Mouse (Mus musculus) left cerebral cortex, postnatal 14 days (tissue): ENCODE data around the gene Cwc27. TPM values are rescaled to one million over a fixed set of nuclear protein-coding genes. Genes with fewer than 3 reads are reported as not detected.

ENCODE experiments used
- DNase-seq, 2 experiments: peaks; one replicate each; pipeline ENCODE4 v3.0.0; 2021 to 2022; ENCODE audit warnings: low spot score in 2 of 2, mixed read lengths in 1 of 2
- intact Hi-C: fragments of 180-260 bp; cut with DNase I; formaldehyde crosslinking; loops from one replicate; pipeline ENCODE4 v1.15.1; 2025
- total RNA-seq, 2 experiments: library from RNA; stranded (reverse); gene quantifications; 2 replicates each; pipeline ENCODE4 v1.2.3; 2021

Cwc27 gene
- total RNA-seq, 2 experiments from 2014 or later: 17.4 to 18.4 TPM

DNA sequence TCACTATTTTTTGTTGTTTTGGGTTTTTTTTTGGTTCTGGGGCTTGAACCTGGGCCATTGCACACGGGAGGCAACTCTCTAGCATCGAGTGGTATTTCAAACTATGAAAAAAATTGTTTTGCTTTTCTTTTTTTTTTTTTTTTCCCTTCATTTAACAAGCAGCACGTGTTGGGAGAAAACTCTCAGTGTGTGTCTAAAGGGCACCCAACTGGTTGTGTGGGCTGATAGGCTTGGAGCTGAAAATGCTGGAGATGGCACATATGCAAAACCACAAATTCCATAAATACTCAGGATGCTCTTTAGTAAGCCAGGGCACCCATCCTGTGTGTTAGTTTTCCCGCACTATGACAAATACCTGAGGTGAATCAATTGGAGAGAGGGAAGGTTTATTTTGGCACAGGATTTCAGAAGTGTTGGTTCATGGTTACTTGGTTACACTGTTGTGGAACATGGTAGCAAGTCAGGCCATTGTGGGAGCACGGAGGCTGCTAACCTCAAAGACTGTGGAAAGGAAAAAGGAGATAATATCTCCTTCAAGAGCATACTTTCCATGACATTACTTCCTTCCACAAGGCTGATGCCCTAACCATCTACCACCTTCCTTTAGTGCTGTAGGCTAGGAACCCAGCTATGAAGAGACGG, 194.7 kb downstream of the Cwc27 start:
- no peak for DNase-seq

GRCm38 (mm10) chr13:104620423-104620822, 196.5 kb downstream of the Cwc27 start:
- intact Hi-C loops: no loop called here
- DNase-seq: no peak

More for the DNA sequence above, 194.7 kb downstream of the Cwc27 start:
- intact Hi-C loops: no loop called here

- peak; percentile 36 to 70 for DNase-seq
- intact Hi-C loops: no loop called here
Observed at GRCm38 (mm10) chr13:104619503-104620288, 197.2 kb downstream of the Cwc27 start.

DNA sequence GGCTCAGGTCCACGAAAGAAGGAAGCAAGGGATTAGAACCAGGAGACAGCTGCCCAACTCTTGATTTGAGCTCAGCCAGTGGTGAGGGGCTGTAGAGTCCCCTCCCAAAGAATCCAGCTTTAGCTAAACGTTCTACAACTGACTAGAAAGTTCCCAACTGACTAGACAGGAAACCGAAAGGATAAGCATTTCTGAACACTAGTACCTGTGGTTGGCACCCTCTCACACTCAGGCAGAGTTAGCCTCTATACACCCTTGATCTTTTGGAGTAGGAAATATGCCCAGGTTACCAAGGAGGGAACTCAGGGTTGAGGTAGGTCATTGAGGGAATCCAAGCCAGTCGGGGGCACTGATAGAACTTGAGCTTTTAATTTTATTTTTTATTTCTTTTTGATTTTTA, 199.7 kb downstream of the Cwc27 start:
- intact Hi-C loops: no loop called here
- DNase-seq: no peak

GRCm38 (mm10) chr13:104615999-104616810, 200.7 kb downstream of the Cwc27 start:
- intact Hi-C loops: no loop called here
- no peak for DNase-seq

DNA sequence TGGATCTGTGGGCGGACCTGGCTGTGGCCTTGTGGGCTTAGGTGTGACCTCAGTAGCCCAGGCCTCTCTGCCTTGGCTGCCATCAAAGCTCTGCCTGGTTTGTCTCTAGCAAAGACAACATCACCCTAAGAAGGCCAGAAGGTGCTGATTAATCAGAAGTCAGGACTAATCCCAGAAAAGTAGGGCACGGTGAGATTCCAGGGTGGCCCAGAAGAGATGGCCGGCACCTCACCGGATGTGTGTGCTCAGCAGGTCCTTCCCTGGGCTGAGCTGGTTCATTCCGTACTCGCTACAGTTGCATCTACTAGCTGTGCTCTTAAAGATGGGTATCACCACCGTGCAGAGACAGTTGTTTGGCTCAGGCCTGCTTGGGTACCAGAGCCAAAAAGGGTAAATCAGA, 201.8 kb downstream of the Cwc27 start:
- intact Hi-C loops: no loop called here
- DNase-seq: no peak

DNA sequence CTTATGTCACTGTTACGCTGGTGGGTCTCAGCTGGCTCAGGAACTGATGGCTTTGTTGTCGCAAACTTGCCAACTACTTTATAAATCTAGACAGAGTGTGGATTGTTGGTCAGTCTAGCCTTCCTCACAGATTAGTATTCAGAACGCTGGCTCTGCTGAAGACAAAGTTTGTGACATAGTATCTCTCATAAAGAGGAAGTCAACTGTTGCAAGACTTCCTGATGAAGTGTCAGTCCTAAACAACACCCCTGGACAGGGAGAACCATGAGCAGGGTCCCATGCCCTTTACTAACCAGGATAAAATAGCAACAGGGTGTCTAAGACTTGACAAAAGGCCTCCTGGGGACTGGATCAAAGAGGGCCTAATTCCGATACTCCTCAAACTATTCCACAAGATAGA, 205.6 kb downstream of the Cwc27 start:
- no peak for DNase-seq
- intact Hi-C loops: no loop called here

DNA sequence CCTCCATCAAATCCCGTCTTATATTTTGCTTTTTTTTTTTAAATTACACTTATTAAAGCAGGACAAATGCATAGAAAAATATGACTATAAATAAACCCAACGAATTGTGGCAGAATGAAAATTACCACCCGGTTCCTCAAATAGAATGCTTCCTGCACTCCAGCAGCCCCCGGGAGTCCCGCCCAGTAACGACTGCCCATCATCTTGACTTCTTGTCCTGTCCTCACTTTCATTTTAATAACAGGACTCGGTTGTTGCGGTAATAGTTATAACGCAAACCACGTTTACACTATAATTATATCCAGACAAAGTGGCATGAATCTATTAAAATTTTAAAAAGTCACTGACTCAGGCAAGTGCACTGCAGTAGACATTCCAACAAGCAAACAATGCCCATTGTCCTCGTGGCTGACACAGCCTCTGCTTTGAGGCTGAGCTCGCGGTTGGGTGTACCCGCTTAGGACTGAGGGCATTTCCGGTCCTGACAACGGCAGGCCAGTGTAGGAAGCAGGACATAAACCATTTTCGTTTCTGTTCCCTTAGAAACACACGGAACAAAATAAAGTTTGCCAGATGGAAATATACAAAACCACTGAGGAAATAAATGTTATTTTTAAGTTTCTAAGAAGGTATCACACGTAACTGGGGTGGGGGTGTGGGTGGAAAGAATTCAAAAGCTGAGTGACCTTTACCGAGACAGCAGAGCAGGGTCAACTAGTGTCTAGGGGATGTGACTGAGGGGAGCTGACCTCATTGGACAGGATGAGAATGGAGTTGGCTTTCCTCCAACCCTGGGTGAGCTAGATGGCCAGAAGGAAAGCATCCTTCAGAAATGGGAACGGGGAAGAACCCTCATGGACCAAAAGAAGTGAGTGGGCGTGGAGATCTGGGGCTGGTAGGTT, 206.5 kb downstream of the Cwc27 start:
- intact Hi-C loops: no loop called here

GRCm38 (mm10) chr13:104608516-104608915, 208.4 kb downstream of the Cwc27 start:
- no peak for DNase-seq
- intact Hi-C loops: no loop called here

More for the DNA sequence above, 206.5 kb downstream of the Cwc27 start:
- no peak for DNase-seq

- no peak for DNase-seq
- intact Hi-C loops: no loop called here
Observed at GRCm38 (mm10) chr13:104606786-104607580, 210.0 kb downstream of the Cwc27 start.

DNA sequence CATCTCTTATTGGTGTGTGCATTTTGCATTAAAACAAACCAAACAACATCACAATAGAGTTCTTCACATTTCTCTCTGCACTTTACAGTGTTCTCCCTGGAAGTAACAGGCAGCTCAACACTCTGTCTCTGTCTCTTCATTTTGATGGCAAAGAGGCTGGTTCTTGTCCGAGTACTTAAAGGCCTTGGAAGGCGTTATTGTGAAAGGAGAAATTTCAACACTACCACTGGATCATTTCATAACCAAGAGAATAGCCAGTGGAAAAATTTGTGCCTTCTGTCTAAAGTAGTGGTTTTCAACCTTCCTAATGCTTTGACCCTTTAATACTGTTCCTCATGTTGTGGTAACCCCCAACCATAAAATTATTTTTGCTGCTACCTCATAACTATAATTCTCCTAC, 211.8 kb downstream of the Cwc27 start:
- DNase-seq: no peak

GRCm38 (mm10) chr13:104602197-104602596, 214.7 kb downstream of the Cwc27 start:
- intact Hi-C loops: no loop called here
- no peak for DNase-seq

More for the DNA sequence above, 211.8 kb downstream of the Cwc27 start:
- intact Hi-C loops: no loop called here

DNA sequence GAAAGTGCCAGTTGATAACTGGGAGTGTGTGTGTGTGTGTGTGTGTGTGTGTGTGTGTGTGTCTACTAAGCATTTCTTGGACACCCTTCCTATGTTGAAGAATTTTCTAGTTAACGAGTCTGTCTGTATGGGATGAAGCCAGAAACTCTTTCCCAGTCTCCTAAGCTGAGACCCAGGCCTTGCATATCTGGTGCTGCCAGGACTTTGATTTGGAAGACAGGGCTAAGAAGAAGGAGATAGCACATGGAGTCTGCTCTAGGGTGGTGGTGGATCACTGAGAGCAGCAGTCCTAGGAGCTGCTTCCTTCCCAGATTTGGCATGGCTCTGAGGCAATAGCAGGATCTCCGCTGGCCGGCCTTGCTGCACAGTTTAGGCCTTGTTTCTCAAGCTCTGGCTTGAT, 215.2 kb downstream of the Cwc27 start:
- intact Hi-C loops: no loop called here
- DNase-seq: no peak

DNA sequence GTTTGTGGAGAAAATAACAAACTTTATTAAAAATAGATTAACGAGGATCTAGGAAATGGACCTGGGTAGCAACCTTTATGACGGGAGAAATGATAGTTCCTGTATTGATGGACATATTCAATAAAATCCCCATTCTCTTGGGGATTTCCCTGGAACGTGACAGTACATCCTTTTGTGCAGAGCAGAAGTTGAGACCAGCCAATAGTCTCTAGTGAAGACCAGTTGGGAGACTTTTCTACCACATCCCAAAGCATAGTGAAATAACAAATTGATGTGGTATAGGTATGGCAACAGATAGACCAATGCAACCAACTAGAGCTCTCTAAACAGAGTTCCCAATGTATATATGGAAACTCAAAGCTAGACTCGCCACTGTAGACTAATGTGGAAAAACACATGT, 220.7 kb downstream of the Cwc27 start:
- intact Hi-C loops: no loop called here
- DNase-seq: no peak

DNA sequence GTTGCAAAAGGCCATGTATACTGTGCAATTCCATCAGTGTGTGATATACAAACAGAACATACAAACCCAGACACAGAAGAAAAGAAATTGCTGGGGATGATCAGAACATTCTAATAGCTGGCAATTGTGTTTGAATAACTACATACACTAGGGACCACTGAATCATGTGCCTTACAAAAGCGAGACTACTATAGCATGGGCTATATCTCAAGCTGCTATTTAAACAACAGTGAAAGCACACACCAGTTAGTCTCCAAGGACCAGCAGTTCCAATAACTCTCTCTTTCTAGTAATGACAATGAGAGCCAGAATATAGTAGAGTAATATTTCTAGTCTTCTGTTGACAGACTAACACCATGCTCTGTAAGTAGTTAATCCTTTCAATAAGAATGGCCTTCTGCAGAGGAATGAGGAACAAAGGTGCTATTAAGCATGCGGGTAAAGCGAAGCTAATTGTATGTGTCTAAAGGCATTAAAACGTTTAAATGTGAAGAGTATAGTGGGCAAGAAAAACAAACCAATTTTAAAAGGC, 222.1 kb downstream of the Cwc27 start:
- intact Hi-C loops: no loop called here
- DNase-seq: no peak

- no peak for DNase-seq
- intact Hi-C loops: no loop called here
Observed at GRCm38 (mm10) chr13:104590931-104591330, 226.0 kb downstream of the Cwc27 start.

GRCm38 (mm10) chr13:104590097-104590607, 226.8 kb downstream of the Cwc27 start:
- intact Hi-C loops: no loop called here
- DNase-seq: peak; percentile 15 to 37

DNA sequence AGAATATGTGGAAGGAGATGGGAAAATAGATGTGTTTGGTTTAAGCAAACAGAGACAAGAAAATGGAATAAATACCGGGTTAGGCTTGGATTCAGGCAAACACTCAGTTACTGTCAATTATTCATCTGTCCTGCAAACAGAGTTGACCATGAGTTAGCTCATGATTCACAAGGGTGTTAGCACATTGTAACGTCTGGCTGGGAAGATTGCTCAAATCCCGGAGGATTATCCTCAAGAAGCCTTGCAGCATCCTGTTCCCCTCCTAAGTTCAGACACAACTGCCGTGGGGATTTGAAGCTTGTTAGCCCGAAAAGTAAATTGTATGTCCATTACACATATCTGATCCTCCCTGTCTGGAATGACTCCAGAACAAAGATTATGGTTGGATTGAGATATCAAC, 228.6 kb downstream of the Cwc27 start:
- no peak for DNase-seq
- intact Hi-C loops: no loop called here
